Mouse (Mus musculus): ENCODE measurements around the gene Btbd35f1. TPM values are rescaled to one million over a fixed set of nuclear protein-coding genes. Genes with fewer than 3 reads are reported as not detected.
"Not testable (repeated sequence)": the region's sequence is repeated elsewhere in the genome, so short reads cannot be mapped to it uniquely, and the experiment has no call there.

Btbd35f1 gene
- total RNA-seq (2022), result not detected

GRCm38 (mm10) chrX:32559755-32560154 is at the start of gene Btbd35f1:
Btbd35f1 (plus strand) TSS chrX:32560055.
- DNase-seq (ENCODE audit: low spot score in 2 of 2), result not testable (repeated sequence)

DNA sequence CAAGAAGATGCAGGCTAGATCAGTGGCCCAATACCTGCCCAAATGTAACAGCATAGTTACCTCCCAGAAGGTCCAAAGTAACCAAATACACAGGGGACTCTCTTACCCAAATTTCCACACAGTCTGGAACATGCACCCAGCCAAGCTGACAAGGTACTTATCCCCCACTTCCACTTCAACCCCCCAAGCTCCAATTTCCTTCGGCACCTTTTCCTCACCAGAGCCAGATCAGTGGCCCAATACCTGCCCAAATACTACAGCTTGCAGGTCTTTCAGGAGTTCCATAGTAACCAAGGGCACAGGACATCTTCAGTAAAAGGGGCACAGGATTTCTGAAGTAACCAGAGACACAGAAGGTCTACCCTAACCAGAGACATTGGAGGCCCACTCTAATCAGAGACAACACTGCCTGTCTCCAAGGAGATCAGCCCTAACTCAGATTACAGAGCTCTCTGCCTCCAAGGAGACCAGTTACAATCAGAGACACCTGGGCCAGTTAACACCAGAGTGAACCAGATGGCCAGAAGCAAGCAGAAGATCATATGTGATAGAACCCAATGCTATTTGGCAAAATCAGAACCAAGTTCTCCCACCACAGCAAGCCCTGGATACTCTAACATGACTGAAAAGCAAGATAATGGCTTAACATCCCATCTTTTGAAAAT is 31.2 kb downstream of the Btbd35f1 start:
- not testable (repeated sequence) for DNase-seq (ENCODE audit: low spot score in 2 of 2)

DNA sequence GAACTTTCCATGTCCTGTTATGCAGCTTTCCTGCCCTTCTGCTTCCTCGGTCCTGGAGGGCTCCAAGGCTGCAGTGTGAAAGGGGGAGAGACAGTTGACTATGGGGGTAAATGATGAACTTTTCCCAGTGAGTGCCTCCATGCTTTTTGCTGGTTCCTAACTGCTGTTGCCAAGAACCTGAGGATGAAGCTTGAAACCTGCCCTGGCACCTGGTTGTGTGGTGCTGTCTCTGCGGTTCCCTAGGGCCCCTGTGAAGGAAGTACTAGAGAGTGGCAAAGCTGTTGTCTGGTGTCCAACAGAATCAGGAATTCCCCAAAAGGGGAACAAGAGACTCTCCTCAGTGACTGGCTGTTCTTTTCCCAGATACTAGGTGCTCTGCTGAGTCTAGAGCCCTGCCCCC is 41.2 kb downstream of the Btbd35f1 start:
- not testable (repeated sequence) for DNase-seq (ENCODE audit: low spot score in 2 of 2)

DNA sequence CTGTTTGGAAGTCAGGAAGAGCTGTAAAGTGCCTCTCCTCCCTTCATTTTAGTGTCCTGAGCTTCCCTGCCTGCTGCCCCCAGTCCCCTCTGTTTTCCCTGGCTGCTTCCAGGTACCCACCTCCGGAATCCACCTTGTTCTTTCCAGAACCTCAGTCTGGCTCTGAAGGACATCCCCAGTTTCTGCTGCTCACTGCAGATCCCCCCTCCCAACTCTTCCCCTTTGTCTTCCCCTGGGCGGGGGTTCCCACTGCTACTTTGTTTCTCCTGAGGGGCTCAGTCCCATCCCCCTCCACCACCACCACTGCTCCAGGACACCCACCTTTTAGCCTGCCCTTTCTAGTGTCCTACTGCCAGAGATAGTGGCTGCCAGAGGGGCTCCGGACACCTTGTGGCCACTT is 41.6 kb downstream of the Btbd35f1 start:
- not testable (repeated sequence) for DNase-seq (ENCODE audit: low spot score in 2 of 2)

Other genes starting within 250 kb of the Btbd35f1 start
- not detected for gene Gm5926, start 90.7 kb downstream of the Btbd35f1 start, total RNA-seq (2022)
- gene Btbd35f21, start 166.1 kb downstream of the Btbd35f1 start, total RNA-seq (2022), result not detected

All from left cerebral cortex, adult 8-10 months (tissue).